In the genomic region with DNA sequence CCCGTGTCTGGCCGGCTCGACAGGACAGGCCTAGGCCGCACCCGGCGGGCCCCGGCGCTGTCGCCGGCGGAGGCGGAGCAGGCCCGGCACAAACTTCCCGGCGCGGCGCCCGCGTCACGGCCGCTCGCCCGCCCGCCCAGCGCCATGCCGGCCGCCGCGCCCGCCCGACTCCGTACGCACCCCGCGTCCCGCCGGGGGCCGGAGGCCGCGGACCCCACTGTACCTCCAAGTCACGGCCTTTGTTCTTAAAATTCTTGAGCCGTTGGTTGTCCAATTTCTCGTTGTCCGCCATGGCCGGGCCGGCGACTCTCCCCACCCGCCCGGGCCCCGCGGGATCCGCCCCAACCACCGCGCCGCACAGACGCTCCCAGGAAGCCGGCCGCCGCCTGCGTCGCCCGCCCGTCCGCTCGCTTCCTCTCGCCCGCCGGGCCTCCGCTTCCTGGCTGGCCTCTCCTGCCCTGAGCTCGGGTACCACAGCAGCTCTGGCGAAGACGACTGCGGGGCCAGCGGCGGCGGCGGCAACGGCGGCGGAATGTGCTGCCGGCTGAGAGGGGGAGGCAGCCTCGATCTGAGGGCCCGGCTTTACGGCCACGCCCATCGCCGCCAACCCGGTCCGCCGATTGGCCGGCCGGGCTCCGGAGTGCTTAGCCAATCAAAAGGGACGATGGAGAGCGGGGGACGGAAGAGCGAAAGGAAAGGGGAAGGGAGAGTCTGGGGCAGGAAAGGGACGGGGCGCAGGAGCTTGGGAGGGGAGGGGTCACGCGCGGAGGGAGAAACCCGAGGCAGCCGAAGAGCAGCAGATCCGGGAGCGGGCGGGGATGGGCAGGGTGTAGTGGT, we compare ENCODE assay signal across 8 mouse cellular contexts. TPM values are rescaled to one million over a fixed set of nuclear protein-coding genes. Genes with fewer than 3 reads are reported as not detected.
DNase-seq lines count a peak whose midpoint lies in the region; ATAC-seq and TF ChIP-seq lines count a peak whose summit lies in the region.

A gene (minus strand): TSS at position 605 of the 837 bp plus-strand sequence.

- peak within 1 kb of the TSS; percentile 99 for H3K9ac ChIP-seq in ES-Bruce4 (ENCODE audit: low read depth, poor library complexity, severe bottlenecking)
- peak within 1 kb of the TSS; percentile 96 for H3K9ac ChIP-seq in forebrain, embryonic 13.5 days
- peak within 1 kb of the TSS; percentile 95 for H3K9ac ChIP-seq in liver, postnatal 0 days (replicated peaks)
- H3K9ac ChIP-seq in neural tube, embryonic 14.5 days (replicated peaks; ENCODE audit: low read depth, low read length): peak within 1 kb of the TSS; percentile 93

- H3K9me3 ChIP-seq in ES-Bruce4 (replicated peaks; ENCODE audit: control insufficient read depth, insufficient read depth, low read length, poor library complexity, severe bottlenecking): no peaks in the 10 kb centered on the region
- no peaks in the 10 kb centered on the region for H3K9me3 ChIP-seq in forebrain, embryonic 13.5 days (replicated peaks)
- no peaks in the 10 kb centered on the region for H3K9me3 ChIP-seq in liver, postnatal 0 days (ENCODE audit: low read length)
- H3K9me3 ChIP-seq in neural tube, embryonic 14.5 days (ENCODE audit: control insufficient read depth, low read length): no peaks in the 10 kb centered on the region

- no peak for TF ChIP-seq CTCF in ES-Bruce4 (IDR thresholded peaks at IDR 0.05; ENCODE audit: low read depth, low read length)
- TF ChIP-seq CTCF in liver, postnatal 0 days (IDR thresholded peaks at IDR 0.05; ENCODE audit: low read depth): no peak

- under 1% methylated on average over 72 of the region's 107 CpGs for WGBS in forebrain, embryonic 13.5 days
- under 1% methylated on average over 106 of the region's 107 CpGs for WGBS in large intestine, adult 2 months
- WGBS in liver, postnatal 0 days (ENCODE audit: insufficient replicate concordance): under 1% methylated on average over 69 of the region's 107 CpGs
- WGBS in neural tube, embryonic 14.5 days: under 1% methylated on average over 105 of the region's 107 CpGs

- TF ChIP-seq POLR2A in ES-Bruce4 (IDR thresholded peaks at IDR 0.05; ENCODE audit: insufficient read depth, low read length): peak; percentile 63

- peaks cover 1% of the 10 kb centered on the region for H3K4me1 ChIP-seq in ES-Bruce4 (ENCODE audit: control insufficient read depth, insufficient read depth, low read length)
- H3K4me1 ChIP-seq in forebrain, embryonic 13.5 days: peaks cover 22% of the 10 kb centered on the region
- H3K4me1 ChIP-seq in liver, postnatal 0 days (ENCODE audit: insufficient read depth): peaks cover 11% of the 10 kb centered on the region
- peaks cover 17% of the 10 kb centered on the region for H3K4me1 ChIP-seq in neural tube, embryonic 14.5 days (ENCODE audit: control insufficient read depth, insufficient read depth, low read length)

- TF ChIP-seq EP300 in ES-Bruce4 (IDR thresholded peaks at IDR 0.05; ENCODE audit: insufficient read depth, low read depth, low read length): 0 out of 2 replicates have a peak, but pooled peaks have one; percentile 45
- no peak for TF ChIP-seq EP300 in liver, postnatal 0 days (IDR thresholded peaks at IDR 0.05; ENCODE audit: low read depth)

- intact Hi-C loops in heart, postnatal 10 days (cut with DNase I): loop anchor here (5.0 to 10.0 kb wide), 2 partner anchors 188 to 596 kb away; a partner anchor contains a TSS

- H3K27ac ChIP-seq in ES-Bruce4 (ENCODE audit: insufficient read depth, low read length): peak within 1 kb of the TSS; percentile 44; the same call in 1 of the 2 replicates
- peak within 1 kb of the TSS; percentile 97 for H3K27ac ChIP-seq in forebrain, embryonic 13.5 days
- peak within 1 kb of the TSS; percentile 99 for H3K27ac ChIP-seq in liver, postnatal 0 days (ENCODE audit: low read depth)
- peak within 1 kb of the TSS; percentile 96 for H3K27ac ChIP-seq in neural tube, embryonic 14.5 days (ENCODE audit: low read depth, low read length)

- H3K4me3 ChIP-seq in ES-Bruce4 (ENCODE audit: low read depth, low read length): peak within 1 kb of the TSS; percentile 90
- H3K4me3 ChIP-seq in forebrain, embryonic 13.5 days: peak within 1 kb of the TSS; percentile 96
- H3K4me3 ChIP-seq in liver, postnatal 0 days (ENCODE audit: low read depth, low read length): peak within 1 kb of the TSS; percentile 90
- peak within 1 kb of the TSS; percentile 92 for H3K4me3 ChIP-seq in neural tube, embryonic 14.5 days (ENCODE audit: low read depth, low read length)

- no peaks in the 10 kb centered on the region for H3K27me3 ChIP-seq in ES-Bruce4 (ENCODE audit: control insufficient read depth, insufficient read depth, low read length, poor library complexity, severe bottlenecking)
- peaks cover 4% of the 10 kb centered on the region; the same call in 1 of the 2 replicates for H3K27me3 ChIP-seq in forebrain, embryonic 13.5 days
- no peaks in the 10 kb centered on the region for H3K27me3 ChIP-seq in liver, postnatal 0 days (ENCODE audit: insufficient read depth, low read length)
- H3K27me3 ChIP-seq in neural tube, embryonic 14.5 days (ENCODE audit: control insufficient read depth, insufficient read depth, low read length): no peaks in the 10 kb centered on the region; the same call in 1 of the 2 replicates

- H3K4me2 ChIP-seq in forebrain, embryonic 13.5 days: peak within 1 kb of the TSS; percentile 70
- peak within 1 kb of the TSS; percentile 83 for H3K4me2 ChIP-seq in liver, postnatal 0 days (ENCODE audit: low read depth, low read length)
- peak within 1 kb of the TSS; percentile 68 for H3K4me2 ChIP-seq in neural tube, embryonic 14.5 days (ENCODE audit: low read depth, low read length)

- peak; percentile 98 for ATAC-seq in cerebellum, adult (ENCODE audit: insufficient number of reproducible peaks, low FRiP score, low TSS enrichment)
- ATAC-seq in forebrain, embryonic 13.5 days: peak; percentile 99
- peak; percentile 93 for ATAC-seq in liver, postnatal 0 days
- peak; percentile 98 for ATAC-seq in neural tube, embryonic 14.5 days (ENCODE audit: low read depth)

- DNase-seq in heart, postnatal 10 days: peak; percentile 95 to 97
- DNase-seq in large intestine, adult 2 months (ENCODE audit: low read depth, low spot score): peak; percentile 81
- peak; percentile 94 for DNase-seq in liver, postnatal 0 days
- peak; percentile 93 for DNase-seq in testis, postnatal 10 days (ENCODE audit: low spot score)

- no peaks in the 10 kb centered on the region for H3K36me3 ChIP-seq in ES-Bruce4 (ENCODE audit: control insufficient read depth, insufficient read depth, low read length, poor library complexity, severe bottlenecking)
- H3K36me3 ChIP-seq in forebrain, embryonic 13.5 days (ENCODE audit: poor library complexity, severe bottlenecking): no peaks in the 10 kb centered on the region
- no peaks in the 10 kb centered on the region; the same call in 1 of the 2 replicates for H3K36me3 ChIP-seq in liver, postnatal 0 days (replicated peaks; ENCODE audit: insufficient read depth, low read length)
- H3K36me3 ChIP-seq in neural tube, embryonic 14.5 days (ENCODE audit: control insufficient read depth, insufficient read depth, low read length): no peaks in the 10 kb centered on the region

RNA-seq across cellular contexts. Expression of the gene that starts here (rescaled TPM):
- polyA plus RNA-seq in ES-Bruce4 (2011; ENCODE audit: insufficient read depth, insufficient read length, low read depth, missing spikeins): 77.2 and 85.0 TPM in 2 replicates
- polyA plus RNA-seq in forebrain, embryonic 13.5 days (2015; fragmentation: Nextera tagmentation; extraction: Ambion mirVana): 36.4 and 37.5 TPM in 2 replicates
- 10 to 100 TPM; 57.1 to 75.4 TPM for total RNA-seq in heart, postnatal 10 days (2021)
- polyA plus RNA-seq in large intestine, adult 2 months (2012; rRNA removed): 6.5 and 9.3 TPM in 2 replicates
- polyA plus RNA-seq in liver, postnatal 0 days (2015; fragmentation: Nextera tagmentation; extraction: Ambion mirVana): 9.0 and 10.1 TPM in 2 replicates
- 38.1 and 40.3 TPM in 2 replicates for polyA plus RNA-seq in neural tube, embryonic 14.5 days (2014; fragmentation: Nextera tagmentation; extraction: Ambion mirVana)

Comparison
In these comparisons a context has a peak if more than half of its experiments do, and no peak if none do; other contexts are left out.
1. Peak in every context shown above with its lines: DNase-seq, ATAC-seq, H3K4me3 ChIP-seq and H3K27ac ChIP-seq.
2. H3K27ac ChIP-seq: peak in every context shown above with its lines; median percentile 99 in liver, postnatal 0 days; 97 in forebrain, embryonic 13.5 days; 96 in neural tube, embryonic 14.5 days; 44 in ES-Bruce4.